Mouse (Mus musculus): ENCODE measurements around the gene Gm8265. TPM values are rescaled to one million over a fixed set of nuclear protein-coding genes. Genes with fewer than 3 reads are reported as not detected.

Gm8265 gene
- total RNA-seq (2023) = not detected

GRCm38 (mm10) chr14:5632928-5633327 is at the start of gene Gm8265:
Gene Gm8265 (minus strand): TSS chr14:5633028.

Other genes starting within 250 kb of the Gm8265 start
- not detected for gene Gm3500, start 244.0 kb downstream of the Gm8265 start, total RNA-seq (2023)
- gene Gm3194, start 177.6 kb downstream of the Gm8265 start, total RNA-seq (2023) = not detected
- not detected for gene Gm8246, start 155.2 kb downstream of the Gm8265 start, total RNA-seq (2023)
- not detected for gene Gm3187, start 148.8 kb downstream of the Gm8265 start, total RNA-seq (2023)
- gene Gm3488, start 131.4 kb downstream of the Gm8265 start, total RNA-seq (2023) = not detected
- not detected for gene Gm3532, start 94.5 kb downstream of the Gm8265 start, total RNA-seq (2023)
- not detected for gene Gm9603, start 54.4 kb upstream of the Gm8265 start, total RNA-seq (2023)
- gene Gm3373, start 108.5 kb upstream of the Gm8265 start, total RNA-seq (2023) = not detected
- not detected for gene Gm3383, start 175.0 kb upstream of the Gm8265 start, total RNA-seq (2023)
- gene Gm3424, start 197.3 kb upstream of the Gm8265 start, total RNA-seq (2023) = not detected
- gene Gm8237, start 247.4 kb upstream of the Gm8265 start, total RNA-seq (2023) = not detected